In genomic region chr17:27908206-27908887, GRCm38 (mm10) we compare ENCODE assay signal across 7 mouse cellular contexts. TPM values are rescaled to one million over a fixed set of nuclear protein-coding genes. Genes with fewer than 3 reads are reported as not detected.
A peak's percentile ranks its signal among the peaks of the same experiment; 100 is the strongest.
DNase-seq lines count a peak whose midpoint lies in the region; ATAC-seq and TF ChIP-seq lines count a peak whose summit lies in the region.

No protein-coding gene starts in this region.

- H3K27ac ChIP-seq in heart, embryonic 16.5 days (ENCODE audit: low read length) = peak overlapping the region; percentile 83
- peak overlapping the region; percentile 89 for H3K27ac ChIP-seq in liver, embryonic 12.5 days
- H3K27ac ChIP-seq in olfactory bulb, adult 2 months (ENCODE audit: insufficient read depth, low read depth, low read length) = 0 out of 2 replicates have a peak overlapping the region, but pooled peaks have one; percentile 14

- no peaks in the 10 kb centered on the region for H3K27me3 ChIP-seq in heart, embryonic 16.5 days (ENCODE audit: control insufficient read depth, insufficient read depth, low read length)
- H3K27me3 ChIP-seq in liver, embryonic 12.5 days (replicated peaks) = no peaks in the 10 kb centered on the region

- H3K4me2 ChIP-seq in heart, embryonic 16.5 days (ENCODE audit: low read depth, low read length) = peak overlapping the region; percentile 92
- peak overlapping the region; percentile 98 for H3K4me2 ChIP-seq in liver, embryonic 12.5 days

- no peaks in the 10 kb centered on the region for H3K9me3 ChIP-seq in heart, embryonic 16.5 days (replicated peaks; ENCODE audit: control insufficient read depth, low read length)
- no peaks in the 10 kb centered on the region for H3K9me3 ChIP-seq in liver, embryonic 12.5 days (replicated peaks)

- WGBS in heart, embryonic 16.5 days = 0% methylated on average over 12 of the region's 12 CpGs
- WGBS in liver, embryonic 12.5 days (ENCODE audit: insufficient replicate concordance) = 1% methylated on average over 12 of the region's 12 CpGs
- under 1% methylated on average over 12 of the region's 12 CpGs for WGBS in olfactory bulb, adult 2 months

- peak; percentile 33; the same call in 1 of the 2 replicates for ATAC-seq in common myeloid progenitor, adult 5-6 weeks (replicated peaks; ENCODE audit: low read depth, poor library complexity, severe bottlenecking)
- no peak; the same call in 1 of the 2 replicates for ATAC-seq in heart, embryonic 16.5 days (replicated peaks; ENCODE audit: extremely low read depth, insufficient read depth, low FRiP score)
- peak; percentile 47; the same call in 1 of the 2 replicates for ATAC-seq in liver, embryonic 12.5 days

- H3K9ac ChIP-seq in heart, embryonic 16.5 days (ENCODE audit: low read length) = peak overlapping the region; percentile 95
- H3K9ac ChIP-seq in liver, embryonic 12.5 days = peak overlapping the region; percentile 88

- no peak for TF ChIP-seq CTCF in olfactory bulb, adult 2 months (IDR thresholded peaks at IDR 0.05; ENCODE audit: insufficient read depth, low read depth, low read length)

- peak overlapping the region; percentile 91 for H3K4me3 ChIP-seq in heart, embryonic 16.5 days (ENCODE audit: low read length)
- H3K4me3 ChIP-seq in liver, embryonic 12.5 days = peak overlapping the region; percentile 91
- peak overlapping the region; percentile 100 for H3K4me3 ChIP-seq in olfactory bulb, adult 2 months (ENCODE audit: insufficient read depth, low read depth, low read length)

- peaks cover 27% of the 10 kb centered on the region for H3K4me1 ChIP-seq in heart, embryonic 16.5 days (ENCODE audit: control insufficient read depth, insufficient read depth, low read length)
- H3K4me1 ChIP-seq in liver, embryonic 12.5 days = peaks cover 34% of the 10 kb centered on the region
- peaks cover 10% of the 10 kb centered on the region; the same call in 1 of the 2 replicates for H3K4me1 ChIP-seq in olfactory bulb, adult 2 months (ENCODE audit: control insufficient read depth, insufficient read depth, low read length)

- no peak; the same call in 1 of the 2 replicates for TF ChIP-seq POLR2A in olfactory bulb, adult 2 months (IDR thresholded peaks at IDR 0.05; ENCODE audit: insufficient read depth, low read depth, low read length)

- H3K36me3 ChIP-seq in heart, embryonic 16.5 days (ENCODE audit: control insufficient read depth, insufficient read depth) = peaks cover 13% of the 10 kb centered on the region
- peaks cover 17% of the 10 kb centered on the region for H3K36me3 ChIP-seq in liver, embryonic 12.5 days

- DNase-seq in right cerebral cortex, postnatal 14 days = peak; percentile 42
- no peak for DNase-seq in right cerebral cortex, adult 18-20 months
- DNase-seq in layer of hippocampus, adult 11-12 months (ENCODE audit: low spot score) = no peak

RNA-seq across cellular contexts. Expression of gene Anks1, which starts 0.8 kb away (rescaled TPM):
- 28.7 and 40.5 TPM in 2 replicates for total RNA-seq in common myeloid progenitor, adult 5-6 weeks (2017)
- polyA plus RNA-seq in heart, embryonic 16.5 days (2015; fragmentation: Nextera tagmentation; extraction: Ambion mirVana) = 11.4 and 13.0 TPM in 2 replicates
- polyA plus RNA-seq in liver, embryonic 12.5 days (2016; fragmentation: Nextera tagmentation; extraction: Ambion mirVana) = 6.7 and 7.5 TPM in 2 replicates
- polyA plus RNA-seq in olfactory bulb, adult 2 months (2012; ENCODE audit: insufficient read depth, insufficient read length, low replicate concordance, missing spikeins) = not detected in 2 replicates

RNA-seq across cellular contexts. Expression of gene Taf11, which starts 1.3 kb away (rescaled TPM):
- total RNA-seq in common myeloid progenitor, adult 5-6 weeks (2017) = 29.2 and 35.7 TPM in 2 replicates
- polyA plus RNA-seq in heart, embryonic 16.5 days (2015; fragmentation: Nextera tagmentation; extraction: Ambion mirVana) = 44.5 and 49.9 TPM in 2 replicates
- 36.4 and 40.6 TPM in 2 replicates for polyA plus RNA-seq in liver, embryonic 12.5 days (2016; fragmentation: Nextera tagmentation; extraction: Ambion mirVana)
- polyA plus RNA-seq in olfactory bulb, adult 2 months (2012; ENCODE audit: insufficient read depth, insufficient read length, low replicate concordance, missing spikeins) = not detected in 2 replicates

RNA-seq across cellular contexts. Expression of gene Uhrf1bp1, which starts 52.1 kb away (rescaled TPM):
- 10.5 and 13.1 TPM in 2 replicates for total RNA-seq in common myeloid progenitor, adult 5-6 weeks (2017)
- 2.4 and 3.0 TPM in 2 replicates for polyA plus RNA-seq in heart, embryonic 16.5 days (2015; fragmentation: Nextera tagmentation; extraction: Ambion mirVana)
- 4.5 and 5.0 TPM in 2 replicates for polyA plus RNA-seq in liver, embryonic 12.5 days (2016; fragmentation: Nextera tagmentation; extraction: Ambion mirVana)
- not detected in 2 replicates for polyA plus RNA-seq in olfactory bulb, adult 2 months (2012; ENCODE audit: insufficient read depth, insufficient read length, low replicate concordance, missing spikeins)

Comparison
In these comparisons a context has a peak if more than half of its experiments do, and no peak if none do; other contexts are left out.
1. H3K27ac ChIP-seq: peak in every context shown above with its lines; median percentile 89 in liver, embryonic 12.5 days; 83 in heart, embryonic 16.5 days; 14 in olfactory bulb, adult 2 months.